Mouse (Mus musculus): ENCODE measurements around the gene Pex19. TPM values are rescaled to one million over a fixed set of nuclear protein-coding genes. Genes with fewer than 3 reads are reported as not detected.

Pex19 gene
- polyA plus RNA-seq, 1 experiment from 2014 or later, result 163 TPM

DNA sequence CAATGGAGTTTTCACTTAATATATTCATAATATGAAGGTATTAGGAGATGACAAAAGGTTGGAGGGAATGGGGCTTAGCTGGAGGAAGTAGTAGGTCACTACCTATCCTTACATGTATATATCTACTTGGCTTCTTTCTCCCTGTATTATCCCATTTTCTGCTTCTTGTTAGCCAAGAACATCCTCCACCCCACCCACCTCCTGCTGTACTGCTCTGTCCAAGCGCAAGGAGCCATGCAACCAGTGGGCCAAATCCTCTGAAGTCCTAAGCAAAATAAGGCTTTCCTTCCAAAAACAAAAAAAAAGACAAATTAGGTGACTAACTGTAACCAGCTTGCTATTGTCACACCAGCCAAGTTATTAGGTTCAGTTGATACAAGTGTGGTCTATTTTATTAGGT, 14.3 kb downstream of the Pex19 start:
- WGBS, result 93% methylated on average over 1 of the region's 1 CpGs
- Histone ChIP-seq H3K27me3 (no peaks in the 10 kb centered on the region), H3K4me1 (replicated peaks) (no peaks in the 10 kb centered on the region), H3K27ac (replicated peaks) (no peak overlapping the region), H3K9me3 (no peaks in the 10 kb centered on the region), H3K36me3 (peaks cover 1% of the 10 kb centered on the region), H3K4me2 (no peak overlapping the region), H3K9ac (no peak overlapping the region), H3K4me3 (no peak overlapping the region)
- ATAC-seq (ENCODE audit: low FRiP score, low read depth), result no peak

GRCm38 (mm10) chr1:172141529-172141928, 15.0 kb downstream of the Pex19 start:
- ATAC-seq (ENCODE audit: low FRiP score, low read depth), result no peak
- 83% methylated on average over 3 of the region's 3 CpGs for WGBS
- no peaks in the 10 kb centered on the region for H3K4me1 ChIP-seq (replicated peaks)
- no peak overlapping the region for H3K4me3 ChIP-seq
- no peak overlapping the region for H3K4me2 ChIP-seq
- H3K36me3 ChIP-seq, result no peaks in the 10 kb centered on the region
- no peak overlapping the region for H3K9ac ChIP-seq
- no peak overlapping the region for H3K27ac ChIP-seq (replicated peaks)
- no peaks in the 10 kb centered on the region for H3K9me3 ChIP-seq
- H3K27me3 ChIP-seq, result no peaks in the 10 kb centered on the region

DNA sequence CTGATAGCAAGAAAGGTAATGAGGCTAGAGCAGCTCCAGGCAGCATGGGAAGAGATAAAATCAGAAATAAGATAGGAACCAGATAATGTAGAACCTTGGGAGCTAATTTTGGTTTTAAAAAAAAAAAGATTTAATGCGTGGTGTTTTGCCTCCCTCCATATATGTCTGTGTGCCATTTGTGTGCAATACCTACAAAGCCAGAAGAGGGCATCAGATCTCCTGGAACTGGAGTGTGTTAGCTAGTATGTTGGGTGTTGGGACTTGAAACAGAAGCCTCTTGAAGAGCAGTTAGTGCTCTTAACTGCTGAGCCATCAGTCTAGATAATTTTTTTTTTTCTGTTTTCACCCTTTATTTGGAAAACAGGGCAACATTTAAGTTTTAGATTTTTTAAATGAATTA, 17.0 kb downstream of the Pex19 start:
- Histone ChIP-seq H3K9ac (no peak overlapping the region), H3K4me2 (no peak overlapping the region), H3K27me3 (no peaks in the 10 kb centered on the region), H3K36me3 (no peaks in the 10 kb centered on the region), H3K4me3 (no peak overlapping the region), H3K9me3 (no peaks in the 10 kb centered on the region), H3K4me1 (replicated peaks) (peaks cover 6% of the 10 kb centered on the region), H3K27ac (replicated peaks) (no peak overlapping the region)
- WGBS, result 26% methylated on average over 1 of the region's 1 CpGs
- ATAC-seq (ENCODE audit: low FRiP score, low read depth), result no peak

- Histone ChIP-seq H3K27me3 (no peaks in the 10 kb centered on the region), H3K9ac (peak within 1 kb of the TSS; percentile 85), H3K4me2 (peak within 1 kb of the TSS; percentile 66), H3K36me3 (peaks cover 16% of the 10 kb centered on the region; the same call in 1 of the 2 replicates), H3K9me3 (no peaks in the 10 kb centered on the region), H3K27ac (replicated peaks) (peak within 1 kb of the TSS; percentile 89), H3K4me3 (peak within 1 kb of the TSS; percentile 75), H3K4me1 (replicated peaks) (peaks cover 21% of the 10 kb centered on the region)
- ATAC-seq (ENCODE audit: low FRiP score, low read depth), result peak; percentile 99
- 0% methylated on average over 42 of the region's 42 CpGs for WGBS
These were observed 21.3 kb downstream of the Pex19 start, which contains the start of gene Dcaf8 for GRCm38 (mm10) chr1:172147835-172148278. Gene Dcaf8 (plus strand): TSS chr1:172148084.

- Histone ChIP-seq H3K4me1 (replicated peaks) (peaks cover 21% of the 10 kb centered on the region), H3K36me3 (peaks cover 19% of the 10 kb centered on the region; the same call in 1 of the 2 replicates), H3K9ac (peak overlapping the region; percentile 85), H3K9me3 (no peaks in the 10 kb centered on the region), H3K27ac (replicated peaks) (peak overlapping the region; percentile 89), H3K27me3 (no peaks in the 10 kb centered on the region), H3K4me2 (peak overlapping the region; percentile 66), H3K4me3 (peak overlapping the region; percentile 75)
- WGBS, result under 1% methylated on average over 40 of the region's 40 CpGs
- peak; percentile 72 for ATAC-seq (ENCODE audit: low FRiP score, low read depth)
These were observed 21.9 kb downstream of the Pex19 start for GRCm38 (mm10) chr1:172148279-172148954.

DNA sequence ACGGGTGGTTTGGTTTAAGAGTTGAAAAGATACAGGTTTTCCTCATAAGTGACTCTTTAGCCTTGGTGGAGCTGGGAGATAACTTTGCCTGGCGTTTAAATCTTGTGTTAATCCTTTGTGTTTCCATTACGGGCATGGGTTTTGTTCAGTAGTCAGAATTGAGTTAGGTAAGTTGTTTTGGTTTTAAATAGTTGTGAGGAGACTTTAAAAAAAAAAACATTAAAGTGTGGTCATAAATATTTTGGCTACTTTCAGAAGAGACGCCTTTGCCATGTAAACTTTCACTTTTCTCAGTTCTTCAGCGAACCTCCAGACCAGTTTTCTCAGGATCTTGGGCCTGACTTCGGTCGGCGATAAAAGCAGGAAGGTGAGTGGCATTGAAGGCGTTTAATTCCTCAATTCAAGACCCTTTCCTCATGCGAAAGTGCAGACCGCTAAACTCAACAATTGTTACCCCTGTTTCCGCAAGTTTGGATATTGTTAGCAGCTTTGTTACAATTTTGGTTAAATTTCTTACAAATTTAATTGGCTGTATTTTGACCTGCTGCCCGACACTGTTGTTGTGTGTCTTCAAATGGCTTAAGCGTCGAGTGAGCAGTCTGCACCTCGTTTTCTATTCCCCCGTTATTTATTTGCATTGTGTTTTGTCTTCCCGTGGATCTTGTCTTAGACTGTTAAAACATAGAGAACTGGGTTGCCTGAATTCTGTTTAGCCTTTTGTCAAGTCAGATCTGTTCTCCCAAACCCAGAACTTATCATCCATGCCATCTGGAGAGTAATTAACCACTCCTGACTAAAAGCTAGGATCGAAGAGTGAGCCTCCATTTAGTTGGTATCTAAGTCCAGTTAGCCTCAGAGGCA, 22.6 kb downstream of the Pex19 start:
- Histone ChIP-seq H3K36me3 (peaks cover 26% of the 10 kb centered on the region), H3K9ac (peak overlapping the region; percentile 85), H3K4me2 (peak overlapping the region; percentile 66), H3K27me3 (no peaks in the 10 kb centered on the region), H3K9me3 (no peaks in the 10 kb centered on the region), H3K4me3 (peak overlapping the region; percentile 75), H3K4me1 (replicated peaks) (peaks cover 21% of the 10 kb centered on the region), H3K27ac (replicated peaks) (peak overlapping the region; percentile 89)
- 22% methylated on average over 19 of the region's 19 CpGs for WGBS
- no peak for ATAC-seq (ENCODE audit: low FRiP score, low read depth)

- no peaks in the 10 kb centered on the region for H3K27me3 ChIP-seq
- H3K9ac ChIP-seq, result no peak overlapping the region
- no peak for ATAC-seq (ENCODE audit: low FRiP score, low read depth)
- H3K36me3 ChIP-seq, result peaks cover 36% of the 10 kb centered on the region
- WGBS, result 93% methylated on average over 3 of the region's 3 CpGs
- H3K4me2 ChIP-seq, result no peak overlapping the region
- H3K9me3 ChIP-seq, result no peaks in the 10 kb centered on the region
- H3K4me1 ChIP-seq (replicated peaks), result peaks cover 8% of the 10 kb centered on the region
- H3K27ac ChIP-seq (replicated peaks), result no peak overlapping the region
- no peak overlapping the region for H3K4me3 ChIP-seq
These were observed 28.0 kb downstream of the Pex19 start for GRCm38 (mm10) chr1:172154536-172154935.

GRCm38 (mm10) chr1:172155518-172155917, 29.0 kb downstream of the Pex19 start:
- Histone ChIP-seq H3K9me3 (no peaks in the 10 kb centered on the region), H3K4me2 (no peak overlapping the region), H3K4me3 (no peak overlapping the region), H3K9ac (no peak overlapping the region), H3K27me3 (no peaks in the 10 kb centered on the region), H3K27ac (replicated peaks) (no peak overlapping the region), H3K4me1 (replicated peaks) (no peaks in the 10 kb centered on the region), H3K36me3 (peaks cover 34% of the 10 kb centered on the region)
- WGBS, result 95% methylated on average over 3 of the region's 3 CpGs
- ATAC-seq (ENCODE audit: low FRiP score, low read depth), result no peak

DNA sequence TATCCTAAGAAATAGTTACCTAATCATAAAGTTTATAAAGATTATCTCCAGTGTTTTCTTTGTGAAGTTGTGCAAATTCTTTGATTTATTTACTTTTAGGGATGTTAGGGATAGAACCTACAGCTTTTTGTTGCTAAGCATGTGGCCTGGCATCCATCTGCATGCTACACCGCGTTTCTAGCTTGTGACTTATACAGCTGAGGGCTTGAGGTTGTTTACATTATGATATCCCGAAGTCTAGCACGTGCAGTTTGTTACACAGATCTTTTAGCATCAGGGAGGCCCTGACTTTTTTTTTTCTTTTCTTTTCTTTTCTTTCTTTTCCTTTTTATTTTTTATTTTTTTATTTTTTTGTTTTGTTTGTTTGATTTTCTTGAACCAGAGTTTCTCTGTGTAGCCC, 33.4 kb downstream of the Pex19 start:
- ATAC-seq (ENCODE audit: low FRiP score, low read depth), result no peak
- Histone ChIP-seq H3K9me3 (no peaks in the 10 kb centered on the region), H3K27me3 (no peaks in the 10 kb centered on the region), H3K36me3 (peaks cover 6% of the 10 kb centered on the region), H3K4me1 (replicated peaks) (peaks cover 4% of the 10 kb centered on the region; the same call in 1 of the 2 replicates), H3K4me2 (no peak overlapping the region), H3K27ac (replicated peaks) (no peak overlapping the region), H3K4me3 (no peak overlapping the region), H3K9ac (no peak overlapping the region)
- 73% methylated on average over 4 of the region's 4 CpGs for WGBS

DNA sequence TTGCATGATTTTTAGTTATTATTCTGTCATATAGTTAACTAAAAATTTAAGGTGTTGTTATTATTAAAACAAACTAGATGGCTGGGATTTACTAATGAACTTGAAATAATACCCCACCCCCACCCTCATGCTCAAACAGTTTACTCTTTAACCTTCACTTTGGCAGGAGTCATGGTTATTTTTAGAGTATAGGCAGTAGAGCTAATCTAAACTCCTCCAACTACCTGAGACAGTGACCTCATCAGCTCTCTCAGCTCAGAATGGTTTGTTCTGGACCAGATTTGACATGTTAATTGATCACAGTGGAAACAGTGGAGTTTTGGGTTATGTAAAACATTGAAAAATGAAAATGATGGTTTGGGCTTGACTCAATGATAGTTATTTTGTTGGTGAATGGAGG, 34.0 kb downstream of the Pex19 start:
- Histone ChIP-seq H3K9ac (no peak overlapping the region), H3K36me3 (peaks cover 6% of the 10 kb centered on the region), H3K27ac (replicated peaks) (no peak overlapping the region), H3K9me3 (no peaks in the 10 kb centered on the region), H3K4me2 (no peak overlapping the region), H3K4me1 (replicated peaks) (peaks cover 4% of the 10 kb centered on the region; the same call in 1 of the 2 replicates), H3K27me3 (no peaks in the 10 kb centered on the region), H3K4me3 (no peak overlapping the region)
- ATAC-seq (ENCODE audit: low FRiP score, low read depth), result no peak

GRCm38 (mm10) chr1:172162009-172162408, 35.5 kb downstream of the Pex19 start:
- Histone ChIP-seq H3K4me2 (no peak overlapping the region), H3K4me3 (no peak overlapping the region), H3K36me3 (peaks cover 10% of the 10 kb centered on the region), H3K9me3 (no peaks in the 10 kb centered on the region), H3K27ac (replicated peaks) (no peak overlapping the region), H3K27me3 (no peaks in the 10 kb centered on the region), H3K4me1 (replicated peaks) (peaks cover 4% of the 10 kb centered on the region; the same call in 1 of the 2 replicates), H3K9ac (no peak overlapping the region)
- WGBS, result 89% methylated on average over 1 of the region's 1 CpGs
- ATAC-seq (ENCODE audit: low FRiP score, low read depth), result no peak

DNA sequence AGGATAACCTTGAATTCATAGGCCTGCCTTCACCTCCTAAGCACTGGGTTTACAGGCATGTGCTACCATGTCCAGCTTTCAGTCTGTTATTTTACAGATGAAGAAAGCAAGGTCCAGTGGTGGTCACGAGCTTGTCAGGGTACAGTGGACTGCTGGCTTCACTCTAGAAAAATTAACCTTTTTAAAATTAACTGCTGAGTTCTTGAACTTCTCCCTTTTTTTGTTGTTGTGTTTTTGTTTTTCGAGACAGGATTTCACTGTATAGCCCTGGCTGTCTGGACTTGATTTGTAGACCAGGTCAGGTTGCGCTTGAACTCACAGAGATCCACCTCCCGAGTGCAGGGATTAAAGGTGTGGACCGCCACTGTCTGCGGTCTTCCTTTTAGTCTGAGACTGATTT, 36.4 kb downstream of the Pex19 start:
- WGBS, result 90% methylated on average over 6 of the region's 6 CpGs
- Histone ChIP-seq H3K9ac (no peak overlapping the region), H3K9me3 (no peaks in the 10 kb centered on the region), H3K27ac (replicated peaks) (no peak overlapping the region), H3K36me3 (peaks cover 19% of the 10 kb centered on the region), H3K4me3 (no peak overlapping the region), H3K4me1 (replicated peaks) (peaks cover 4% of the 10 kb centered on the region; the same call in 1 of the 2 replicates), H3K4me2 (no peak overlapping the region), H3K27me3 (no peaks in the 10 kb centered on the region)
- no peak for ATAC-seq (ENCODE audit: low FRiP score, low read depth)
